10 mouse cellular contexts compared by ENCODE assay signal in genomic region chr5:125305229-125306081, GRCm38 (mm10). TPM values are rescaled to one million over a fixed set of nuclear protein-coding genes. Genes with fewer than 3 reads are reported as not detected.
DNase-seq lines count a peak whose midpoint lies in the region; ATAC-seq lines count a peak whose summit lies in the region.
"Had no signal": no experiment of that assay in that cellular context is flagged by ENCODE, and none has a peak within 500 bp of the region (broad histone marks: within the 10 kb centered on the region; RNA-seq: fewer than 3 reads in every experiment).

No protein-coding gene starts in this region.

- ATAC-seq in kidney, embryonic 15.5 days (replicated peaks; ENCODE audit: low FRiP score): peak; percentile 46

- H3K9me3 ChIP-seq in kidney, embryonic 15.5 days (replicated peaks): no peaks in the 10 kb centered on the region
- H3K9me3 ChIP-seq: midbrain, embryonic 12.5 days had no signal

- 0 out of 2 replicates have a peak overlapping the region, but pooled peaks have one; percentile 6 for H3K27ac ChIP-seq in kidney, embryonic 15.5 days
- H3K27ac ChIP-seq: midbrain, embryonic 12.5 days had no signal

- H3K9ac ChIP-seq in kidney, embryonic 15.5 days: no peak overlapping the region
- H3K9ac ChIP-seq: forebrain, postnatal 0 days; midbrain, embryonic 12.5 days had no signal

- peak; percentile 34 for DNase-seq in embryo, embryonic 10.5 days (ENCODE audit: low spot score)
- no peak for DNase-seq in embryo, embryonic 11 days
- DNase-seq in kidney, adult 9 months: no peak
- peak; percentile 36 for DNase-seq in right cerebral cortex, postnatal 14 days
- DNase-seq in right cerebral cortex, postnatal 36 days (ENCODE audit: low spot score in 2 of 2): no peak
- DNase-seq in thymus, postnatal 10 days (ENCODE audit: low spot score in 2 of 2): no peak
- no peak for DNase-seq in frontal cortex, postnatal 14 days (ENCODE audit: low spot score in 2 of 2)
- DNase-seq: forebrain, postnatal 0 days had no signal

- peaks cover 28% of the 10 kb centered on the region for H3K4me1 ChIP-seq in kidney, embryonic 15.5 days

- H3K4me3 ChIP-seq in kidney, embryonic 15.5 days (replicated peaks): no peak overlapping the region
- H3K4me3 ChIP-seq: midbrain, embryonic 12.5 days had no signal

- H3K4me2 ChIP-seq in kidney, embryonic 15.5 days: peak overlapping the region; percentile 50; the same call in 1 of the 2 replicates

- no peaks in the 10 kb centered on the region for H3K27me3 ChIP-seq in kidney, embryonic 15.5 days
- H3K27me3 ChIP-seq: midbrain, embryonic 12.5 days had no signal

- peaks cover 13% of the 10 kb centered on the region for H3K36me3 ChIP-seq in kidney, embryonic 15.5 days
- H3K36me3 ChIP-seq: midbrain, embryonic 12.5 days had no signal

- WGBS in kidney, embryonic 15.5 days: 62% methylated on average over 14 of the region's 14 CpGs

RNA-seq across cellular contexts. Expression of gene Scarb1, which starts 35.4 kb away (rescaled TPM):
- 67.6 and 97.9 TPM in 2 replicates for polyA plus RNA-seq in kidney, embryonic 15.5 days (2015; fragmentation: Nextera tagmentation; extraction: Ambion mirVana)

Comparison
In these comparisons a context has a peak if more than half of its experiments do, and no peak if none do; other contexts are left out.
1. DNase-seq: peak in embryo, embryonic 10.5 days (single experiment) and right cerebral cortex, postnatal 14 days (single experiment); none in embryo, embryonic 11 days (single experiment), kidney, adult 9 months (single experiment), right cerebral cortex, postnatal 36 days (0 of 2), thymus, postnatal 10 days (0 of 2) and frontal cortex, postnatal 14 days (0 of 2).